Mouse (Mus musculus): ENCODE results near the gene Ypel5.

DNA sequence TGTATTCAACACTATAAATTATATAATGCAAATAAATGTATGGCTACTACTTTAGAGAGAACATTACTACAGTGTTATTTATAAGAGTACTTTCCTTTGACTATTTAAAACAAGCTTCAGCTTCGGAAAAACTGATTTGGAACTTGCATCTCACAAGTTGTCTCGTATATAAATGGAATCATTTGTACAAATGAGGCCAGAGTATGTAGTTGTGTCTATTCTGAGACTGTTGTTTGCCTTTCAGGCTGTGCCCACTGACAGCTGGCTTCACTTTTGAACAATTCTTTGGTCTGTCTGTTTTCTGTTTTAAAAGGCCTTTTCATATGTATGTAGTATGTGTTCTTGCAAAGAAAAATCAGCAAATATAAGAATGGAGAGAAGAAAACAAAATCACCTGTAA, 16.5 kb upstream of the Ypel5 start:
- TF ChIP-seq CTCF (IDR thresholded peaks at IDR 0.05; ENCODE audit: extremely low read depth, insufficient read length, insufficient replicate concordance, low read depth, low read length) (no peak), POLR2A (IDR thresholded peaks at IDR 0.05; ENCODE audit: low read depth, low read length) (no peak)
